Mouse (Mus musculus): ENCODE results near the gene Sel1l3. TPM values are rescaled to one million over a fixed set of nuclear protein-coding genes. Genes with fewer than 3 reads are reported as not detected.

The Sel1l3 gene
- 10 to 100 TPM; 92.0 to 94.9 TPM for total RNA-seq (2021)
- long read RNA-seq, experiment 1, full-length matches to known transcripts, result 111 of 151 reads
- long read RNA-seq, experiment 1, partial matches to known transcripts, result 29 of 151 reads
- long read RNA-seq, experiment 1, other reads (novel, unspliced or antisense), result 11 of 151 reads
- long read RNA-seq, experiment 2, full-length matches to known transcripts, result 95 of 132 reads
- long read RNA-seq, experiment 2, partial matches to known transcripts, result 31 of 132 reads
- long read RNA-seq, experiment 2, other reads (novel, unspliced or antisense), result 6 of 132 reads

GRCm38 (mm10) chr5:53213711-53214352, at the start of gene Sel1l3:
Sel1l3 (minus strand) TSS chr5:53213927.
- DNase-seq, result peak; percentile 52

- no peak for DNase-seq
These were observed 48.3 kb upstream of the Sel1l3 start for GRCm38 (mm10) chr5:53261999-53262398.

- no peak for DNase-seq
These were observed 46.2 kb upstream of the Sel1l3 start for GRCm38 (mm10) chr5:53259894-53260293.

- peak; percentile 26 for DNase-seq
These were observed 44.5 kb upstream of the Sel1l3 start for GRCm38 (mm10) chr5:53258038-53258786.

- DNase-seq, result no peak
These were observed 41.1 kb upstream of the Sel1l3 start for GRCm38 (mm10) chr5:53254821-53255220.

GRCm38 (mm10) chr5:53254154-53254553, 40.4 kb upstream of the Sel1l3 start:
- DNase-seq, result no peak

GRCm38 (mm10) chr5:53249431-53250061, 35.8 kb upstream of the Sel1l3 start:
- no peak for DNase-seq

- DNase-seq, result no peak
These were observed 34.8 kb upstream of the Sel1l3 start for GRCm38 (mm10) chr5:53248499-53248898.

GRCm38 (mm10) chr5:53243933-53244332, 30.2 kb upstream of the Sel1l3 start:
- peak; percentile 39 for DNase-seq

- no peak for DNase-seq
These were observed 29.3 kb upstream of the Sel1l3 start for GRCm38 (mm10) chr5:53242865-53243499.

GRCm38 (mm10) chr5:53241963-53242362, 28.2 kb upstream of the Sel1l3 start:
- no peak for DNase-seq

- DNase-seq, result no peak
These were observed 27.4 kb upstream of the Sel1l3 start for GRCm38 (mm10) chr5:53241109-53241508.

GRCm38 (mm10) chr5:53239831-53240440, 26.2 kb upstream of the Sel1l3 start:
- no peak for DNase-seq

GRCm38 (mm10) chr5:53239189-53239588, 25.5 kb upstream of the Sel1l3 start:
- DNase-seq, result no peak

- DNase-seq, result peak; percentile 36
These were observed 25.0 kb upstream of the Sel1l3 start for GRCm38 (mm10) chr5:53238761-53239160.

- DNase-seq, result no peak
These were observed 23.0 kb upstream of the Sel1l3 start for GRCm38 (mm10) chr5:53236749-53237148.

- no peak for DNase-seq
These were observed 22.4 kb upstream of the Sel1l3 start for GRCm38 (mm10) chr5:53236136-53236535.

GRCm38 (mm10) chr5:53235551-53235950, 21.8 kb upstream of the Sel1l3 start:
- no peak for DNase-seq

- DNase-seq, result no peak
These were observed 16.8 kb upstream of the Sel1l3 start for GRCm38 (mm10) chr5:53230560-53230959.

GRCm38 (mm10) chr5:53225434-53225833, 11.7 kb upstream of the Sel1l3 start:
- DNase-seq, result no peak

- DNase-seq, result no peak
These were observed 1.1 kb upstream of the Sel1l3 start for GRCm38 (mm10) chr5:53214801-53215200.

- no peak for DNase-seq
These were observed 635 bp upstream of the Sel1l3 start for GRCm38 (mm10) chr5:53214362-53214761.

Data from gastrocnemius, postnatal 10 days (tissue).